Mouse (Mus musculus): ENCODE data around the gene Grhl1. TPM values are rescaled to one million over a fixed set of nuclear protein-coding genes. Genes with fewer than 3 reads are reported as not detected.

The Grhl1 gene
- polyA plus RNA-seq, 1 experiment from 2014 or later, result 1.6 TPM

GRCm38 (mm10) chr12:24600806-24601205, 28.7 kb downstream of the Grhl1 start:
- ATAC-seq (replicated peaks; ENCODE audit: extremely low read depth, insufficient read depth, low FRiP score), result peak; percentile 82
- Histone ChIP-seq H3K4me3 (ENCODE audit: low read length) (no peak overlapping the region), H3K27ac (ENCODE audit: low read length) (no peak overlapping the region), H3K9ac (ENCODE audit: low read length) (no peak overlapping the region), H3K9me3 (replicated peaks; ENCODE audit: control insufficient read depth, low read length) (no peaks in the 10 kb centered on the region), H3K36me3 (ENCODE audit: control insufficient read depth, insufficient read depth) (no peaks in the 10 kb centered on the region), H3K4me1 (ENCODE audit: control insufficient read depth, insufficient read depth, low read length) (no peaks in the 10 kb centered on the region), H3K27me3 (ENCODE audit: control insufficient read depth, insufficient read depth, low read length) (no peaks in the 10 kb centered on the region), H3K4me2 (ENCODE audit: low read depth, low read length) (no peak overlapping the region)
- 5% methylated on average over 9 of the region's 9 CpGs for WGBS

GRCm38 (mm10) chr12:24603266-24603665, 31.2 kb downstream of the Grhl1 start:
- Histone ChIP-seq H3K4me2 (ENCODE audit: low read depth, low read length) (no peak overlapping the region), H3K27ac (ENCODE audit: low read length) (no peak overlapping the region), H3K27me3 (ENCODE audit: control insufficient read depth, insufficient read depth, low read length) (no peaks in the 10 kb centered on the region), H3K36me3 (ENCODE audit: control insufficient read depth, insufficient read depth) (no peaks in the 10 kb centered on the region), H3K9ac (ENCODE audit: low read length) (no peak overlapping the region), H3K4me3 (ENCODE audit: low read length) (no peak overlapping the region), H3K4me1 (ENCODE audit: control insufficient read depth, insufficient read depth, low read length) (no peaks in the 10 kb centered on the region), H3K9me3 (replicated peaks; ENCODE audit: control insufficient read depth, low read length) (no peaks in the 10 kb centered on the region)
- no peak for ATAC-seq (replicated peaks; ENCODE audit: extremely low read depth, insufficient read depth, low FRiP score)
- WGBS, result 32% methylated on average over 2 of the region's 2 CpGs

GRCm38 (mm10) chr12:24606166-24606565, 34.1 kb downstream of the Grhl1 start:
- Histone ChIP-seq H3K9ac (ENCODE audit: low read length) (no peak overlapping the region), H3K4me3 (ENCODE audit: low read length) (no peak overlapping the region), H3K36me3 (ENCODE audit: control insufficient read depth, insufficient read depth) (no peaks in the 10 kb centered on the region), H3K9me3 (replicated peaks; ENCODE audit: control insufficient read depth, low read length) (no peaks in the 10 kb centered on the region), H3K4me1 (ENCODE audit: control insufficient read depth, insufficient read depth, low read length) (no peaks in the 10 kb centered on the region), H3K27ac (ENCODE audit: low read length) (no peak overlapping the region), H3K27me3 (ENCODE audit: control insufficient read depth, insufficient read depth, low read length) (no peaks in the 10 kb centered on the region), H3K4me2 (ENCODE audit: low read depth, low read length) (no peak overlapping the region)
- no peak for ATAC-seq (replicated peaks; ENCODE audit: extremely low read depth, insufficient read depth, low FRiP score)
- WGBS, result 68% methylated on average over 10 of the region's 10 CpGs

GRCm38 (mm10) chr12:24612591-24612990, 40.5 kb downstream of the Grhl1 start:
- Histone ChIP-seq H3K27me3 (ENCODE audit: control insufficient read depth, insufficient read depth, low read length) (no peaks in the 10 kb centered on the region), H3K9me3 (replicated peaks; ENCODE audit: control insufficient read depth, low read length) (no peaks in the 10 kb centered on the region), H3K36me3 (ENCODE audit: control insufficient read depth, insufficient read depth) (0 out of 2 replicates have a peak, but pooled peaks cover 4% of the 10 kb centered on the region), H3K9ac (ENCODE audit: low read length) (no peak overlapping the region), H3K4me3 (ENCODE audit: low read length) (no peak overlapping the region), H3K4me2 (ENCODE audit: low read depth, low read length) (no peak overlapping the region), H3K4me1 (ENCODE audit: control insufficient read depth, insufficient read depth, low read length) (no peaks in the 10 kb centered on the region), H3K27ac (ENCODE audit: low read length) (no peak overlapping the region)
- no peak for ATAC-seq (replicated peaks; ENCODE audit: extremely low read depth, insufficient read depth, low FRiP score)
- WGBS, result 71% methylated on average over 6 of the region's 6 CpGs

GRCm38 (mm10) chr12:24614452-24615075, 42.5 kb downstream of the Grhl1 start:
- no peak for ATAC-seq (replicated peaks; ENCODE audit: extremely low read depth, insufficient read depth, low FRiP score)
- no peak overlapping the region for H3K4me2 ChIP-seq (ENCODE audit: low read depth, low read length)
- no peak overlapping the region for H3K9ac ChIP-seq (ENCODE audit: low read length)
- no peak overlapping the region for H3K27ac ChIP-seq (ENCODE audit: low read length)
- 79% methylated on average over 17 of the region's 17 CpGs for WGBS
- H3K9me3 ChIP-seq (replicated peaks; ENCODE audit: control insufficient read depth, low read length), result no peaks in the 10 kb centered on the region
- H3K4me3 ChIP-seq (ENCODE audit: low read length), result no peak overlapping the region
- no peaks in the 10 kb centered on the region for H3K4me1 ChIP-seq (ENCODE audit: control insufficient read depth, insufficient read depth, low read length)
- H3K36me3 ChIP-seq (ENCODE audit: control insufficient read depth, insufficient read depth), result 0 out of 2 replicates have a peak, but pooled peaks cover 4% of the 10 kb centered on the region
- no peaks in the 10 kb centered on the region for H3K27me3 ChIP-seq (ENCODE audit: control insufficient read depth, insufficient read depth, low read length)

GRCm38 (mm10) chr12:24615140-24615539, 43.1 kb downstream of the Grhl1 start:
- Histone ChIP-seq H3K27ac (ENCODE audit: low read length) (no peak overlapping the region), H3K9me3 (replicated peaks; ENCODE audit: control insufficient read depth, low read length) (no peaks in the 10 kb centered on the region), H3K27me3 (ENCODE audit: control insufficient read depth, insufficient read depth, low read length) (no peaks in the 10 kb centered on the region), H3K4me3 (ENCODE audit: low read length) (no peak overlapping the region), H3K4me2 (ENCODE audit: low read depth, low read length) (no peak overlapping the region), H3K4me1 (ENCODE audit: control insufficient read depth, insufficient read depth, low read length) (no peaks in the 10 kb centered on the region), H3K9ac (ENCODE audit: low read length) (no peak overlapping the region), H3K36me3 (ENCODE audit: control insufficient read depth, insufficient read depth) (0 out of 2 replicates have a peak, but pooled peaks cover 4% of the 10 kb centered on the region)
- no peak for ATAC-seq (replicated peaks; ENCODE audit: extremely low read depth, insufficient read depth, low FRiP score)
- 45% methylated on average over 3 of the region's 3 CpGs for WGBS

- Histone ChIP-seq H3K4me3 (ENCODE audit: low read length) (no peak overlapping the region), H3K4me2 (ENCODE audit: low read depth, low read length) (no peak overlapping the region), H3K27me3 (ENCODE audit: control insufficient read depth, insufficient read depth, low read length) (no peaks in the 10 kb centered on the region), H3K27ac (ENCODE audit: low read length) (no peak overlapping the region), H3K36me3 (ENCODE audit: control insufficient read depth, insufficient read depth) (no peaks in the 10 kb centered on the region), H3K9ac (ENCODE audit: low read length) (no peak overlapping the region), H3K4me1 (ENCODE audit: control insufficient read depth, insufficient read depth, low read length) (peaks cover 6% of the 10 kb centered on the region; the same call in 1 of the 2 replicates), H3K9me3 (replicated peaks; ENCODE audit: control insufficient read depth, low read length) (no peaks in the 10 kb centered on the region)
- ATAC-seq (replicated peaks; ENCODE audit: extremely low read depth, insufficient read depth, low FRiP score), result no peak
- 75% methylated on average over 4 of the region's 4 CpGs for WGBS
Observed at GRCm38 (mm10) chr12:24619436-24619835, 47.4 kb downstream of the Grhl1 start.

- no peak overlapping the region for H3K4me2 ChIP-seq (ENCODE audit: low read depth, low read length)
- H3K27ac ChIP-seq (ENCODE audit: low read length), result no peak overlapping the region
- WGBS, result 56% methylated on average over 12 of the region's 12 CpGs
Observed at GRCm38 (mm10) chr12:24623486-24624251, 51.6 kb downstream of the Grhl1 start.

GRCm38 (mm10) chr12:24626401-24626800, 54.3 kb downstream of the Grhl1 start:
- no peak overlapping the region for H3K4me2 ChIP-seq (ENCODE audit: low read depth, low read length)
- ATAC-seq (replicated peaks; ENCODE audit: extremely low read depth, insufficient read depth, low FRiP score), result no peak
- WGBS, result 88% methylated on average over 5 of the region's 5 CpGs

More at GRCm38 (mm10) chr12:24623486-24624251, 51.6 kb downstream of the Grhl1 start:
- ATAC-seq (replicated peaks; ENCODE audit: extremely low read depth, insufficient read depth, low FRiP score), result no peak
- no peaks in the 10 kb centered on the region for H3K9me3 ChIP-seq (replicated peaks; ENCODE audit: control insufficient read depth, low read length)
- no peak overlapping the region for H3K4me3 ChIP-seq (ENCODE audit: low read length)
- no peaks in the 10 kb centered on the region for H3K36me3 ChIP-seq (ENCODE audit: control insufficient read depth, insufficient read depth)
- H3K27me3 ChIP-seq (ENCODE audit: control insufficient read depth, insufficient read depth, low read length), result no peaks in the 10 kb centered on the region
- no peak overlapping the region for H3K9ac ChIP-seq (ENCODE audit: low read length)
- peaks cover 13% of the 10 kb centered on the region for H3K4me1 ChIP-seq (ENCODE audit: control insufficient read depth, insufficient read depth, low read length)

More at GRCm38 (mm10) chr12:24626401-24626800, 54.3 kb downstream of the Grhl1 start:
- Histone ChIP-seq H3K9me3 (replicated peaks; ENCODE audit: control insufficient read depth, low read length) (no peaks in the 10 kb centered on the region), H3K9ac (ENCODE audit: low read length) (no peak overlapping the region), H3K4me1 (ENCODE audit: control insufficient read depth, insufficient read depth, low read length) (peaks cover 13% of the 10 kb centered on the region), H3K36me3 (ENCODE audit: control insufficient read depth, insufficient read depth) (no peaks in the 10 kb centered on the region), H3K27me3 (ENCODE audit: control insufficient read depth, insufficient read depth, low read length) (no peaks in the 10 kb centered on the region), H3K4me3 (ENCODE audit: low read length) (no peak overlapping the region), H3K27ac (ENCODE audit: low read length) (no peak overlapping the region)
